Mouse (Mus musculus) G1E (cell line): ENCODE results near the gene Rps19bp1.
A peak's percentile ranks its signal among the peaks of the same experiment; 100 is the strongest.

ENCODE experiments used
- CTCF ChIP-seq: IDR thresholded peaks from 2 replicates; pipeline ENCODE4 v1.5.1; 2012; ENCODE audit warnings: low read depth, low read length, inconsistent platforms, mixed read lengths
- GATA1 ChIP-seq: IDR thresholded peaks from 2 replicates; pipeline ENCODE4 v1.6.1; 2012; ENCODE audit warnings: borderline replicate concordance, low read length, inconsistent platforms, mixed read lengths
- POLR2AphosphoS5 ChIP-seq: IDR thresholded peaks from 2 replicates; pipeline ENCODE4 v1.6.1; 2012; ENCODE audit warnings: low read depth, low read length, inconsistent platforms; ENCODE audit not compliant: insufficient replicate concordance

GRCm38 (mm10) chr15:80297146-80297545, 33.0 kb upstream of the Rps19bp1 start:
- TF ChIP-seq CTCF (0 out of 2 replicates have a peak, but pooled peaks have one; percentile 4), POLR2AphosphoS5 (no peak), GATA1 (no peak)
